Mouse (Mus musculus) left cerebral cortex, adult 2 months (tissue): ENCODE results near the gene Lamb3. TPM values are rescaled to one million over a fixed set of nuclear protein-coding genes. Genes with fewer than 3 reads are reported as not detected.

Experiments used
- DNase-seq, 2 experiments: peaks; one replicate each; pipeline ENCODE4 v3.0.0; 2021 to 2022; ENCODE audit warnings: low spot score in 2 of 2, mixed read lengths in 1 of 2; ENCODE audit errors: extremely low spot score in 1 of 2
- H3K27ac ChIP-seq: fragments of 200-600 bp; 2 replicates; pipeline ENCODE4 v1.8.1; 2022
- H3K4me3 ChIP-seq: fragments of 200-600 bp; 2 replicates; pipeline ENCODE4 v1.8.1; 2022
- CTCF ChIP-seq: fragments of 200-600 bp; IDR thresholded peaks from 2 replicates; pipeline ENCODE4 v1.8.1; 2022; ENCODE audit warnings: antibody characterized with exemption, mild to moderate bottlenecking, moderate library complexity
- intact Hi-C: fragments of 180-260 bp; cut with DNase I; formaldehyde crosslinking; loops from one replicate; pipeline ENCODE4 v1.15.1; 2025
- total RNA-seq, 2 experiments: library from RNA; stranded (reverse); gene quantifications; 2 replicates each; pipeline ENCODE4 v1.2.3; 2021

Gene Lamb3
- total RNA-seq, 2 experiments from 2014 or later = 0.97 to 1.1 TPM

DNA sequence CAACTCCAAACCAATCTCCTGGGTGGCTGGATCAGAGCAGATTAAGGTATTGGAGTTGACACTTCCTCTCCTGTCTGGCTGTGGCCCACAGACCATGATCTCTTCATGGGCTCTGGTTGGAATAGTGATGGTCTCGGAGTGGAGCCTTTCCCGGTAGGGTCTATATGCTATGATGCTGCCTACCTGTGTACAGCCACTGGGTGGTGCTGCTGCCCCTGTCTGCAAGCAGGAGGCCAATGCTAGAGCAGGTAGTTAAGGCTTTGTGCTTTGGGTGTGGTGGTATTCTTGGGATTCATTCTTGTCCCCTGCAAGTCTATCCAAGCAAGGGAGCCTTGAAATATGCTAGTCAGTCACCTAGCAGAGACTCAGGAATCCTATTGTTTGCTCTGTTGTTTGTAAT, 679 bp downstream of the Lamb3 start:
- no peak overlapping the region for H3K4me3 ChIP-seq
- intact Hi-C loops = loop anchor here (1.0 to 2.0 kb wide), 3 partner anchors 43 to 175 kb away; no protein-coding TSS in a partner anchor
- no peak overlapping the region for H3K27ac ChIP-seq
- peak; percentile 52 to 64 for DNase-seq
- TF ChIP-seq CTCF = peak; percentile 93

DNA sequence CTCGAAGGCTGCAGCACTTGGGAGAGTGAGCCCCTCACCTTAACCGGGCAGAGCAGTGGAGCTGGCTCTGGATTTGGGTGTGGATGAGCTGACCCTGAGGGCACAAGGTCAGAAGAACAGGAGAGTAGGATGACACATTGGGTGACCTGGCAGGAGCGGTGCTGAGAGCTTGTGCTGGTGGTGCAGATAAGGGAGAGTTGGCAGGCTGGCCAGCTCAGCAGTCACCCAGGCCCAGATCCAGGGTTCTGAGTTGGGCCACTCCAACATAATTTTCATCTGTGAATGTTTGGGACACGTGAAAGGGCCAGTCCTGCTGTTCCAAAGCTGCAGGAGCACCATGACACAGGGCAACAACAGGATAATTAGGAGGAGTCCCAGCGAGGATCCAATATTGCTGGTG, 3.9 kb downstream of the Lamb3 start:
- no peak for TF ChIP-seq CTCF
- H3K27ac ChIP-seq = no peak overlapping the region
- H3K4me3 ChIP-seq = no peak overlapping the region
- no peak for DNase-seq
- intact Hi-C loops = no loop called here

DNA sequence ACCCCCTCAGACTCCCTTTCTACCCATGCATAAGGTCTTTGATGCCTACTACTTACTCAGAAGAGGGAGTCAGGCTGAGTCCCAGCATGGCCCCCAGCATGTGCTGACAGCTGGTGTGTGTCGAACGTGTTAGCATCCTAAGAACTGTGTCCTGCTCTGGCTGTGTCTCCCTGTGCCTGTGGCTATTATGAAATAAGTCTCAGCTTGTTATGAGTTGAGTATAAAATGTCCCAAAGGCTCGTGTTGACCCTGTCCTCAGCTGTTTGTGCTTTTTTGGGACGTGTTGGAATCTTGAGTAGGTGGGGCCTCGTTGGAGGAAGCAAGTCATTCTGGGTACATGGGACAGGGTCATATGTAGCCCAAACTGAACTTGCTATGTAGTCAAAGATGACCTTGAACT, 6.6 kb downstream of the Lamb3 start:
- DNase-seq = no peak
- intact Hi-C loops = no loop called here
- TF ChIP-seq CTCF = no peak
- H3K27ac ChIP-seq = no peak overlapping the region
- no peak overlapping the region for H3K4me3 ChIP-seq

DNA sequence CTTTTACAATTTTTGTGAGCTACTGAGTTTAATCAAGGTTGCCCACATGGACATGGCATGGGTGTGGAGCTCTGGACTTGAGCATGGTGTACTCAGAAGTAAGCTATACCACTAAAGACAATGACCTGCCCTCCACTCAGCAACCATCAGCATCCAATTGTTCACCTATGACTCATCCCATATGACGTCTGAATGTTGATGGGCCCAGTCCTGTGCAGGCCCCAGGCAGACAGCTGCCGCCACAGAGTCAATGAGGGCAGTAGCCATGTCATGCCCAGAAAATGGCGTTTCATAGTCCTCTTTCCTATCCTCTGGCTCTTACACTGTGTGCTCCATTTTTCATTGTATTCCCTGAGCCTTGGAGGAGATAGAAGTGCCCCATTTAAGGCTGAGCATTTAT, 8.5 kb downstream of the Lamb3 start:
- DNase-seq = no peak
- no peak for TF ChIP-seq CTCF
- Histone ChIP-seq H3K27ac (no peak overlapping the region), H3K4me3 (no peak overlapping the region)
- intact Hi-C loops = no loop called here

DNA sequence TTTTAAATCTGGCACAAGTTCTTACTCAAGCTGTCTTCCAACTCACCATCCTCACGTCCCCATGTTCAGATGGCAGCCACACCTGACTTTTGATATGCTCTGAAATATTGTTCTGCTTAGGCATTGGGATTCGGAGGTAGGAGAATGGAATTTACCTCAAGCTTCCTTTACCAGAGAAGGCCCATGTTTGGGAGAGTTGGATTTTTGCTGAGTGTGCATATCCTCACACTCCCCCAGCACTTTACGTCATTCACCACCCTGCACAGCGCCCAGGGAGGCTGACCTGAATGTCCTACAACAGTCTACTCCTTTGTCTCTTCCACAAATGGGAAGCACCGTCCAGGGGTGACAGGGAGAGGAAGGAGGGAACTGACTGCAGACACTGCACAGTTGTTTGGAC, 12.9 kb downstream of the Lamb3 start:
- H3K4me3 ChIP-seq = no peak overlapping the region

DNA sequence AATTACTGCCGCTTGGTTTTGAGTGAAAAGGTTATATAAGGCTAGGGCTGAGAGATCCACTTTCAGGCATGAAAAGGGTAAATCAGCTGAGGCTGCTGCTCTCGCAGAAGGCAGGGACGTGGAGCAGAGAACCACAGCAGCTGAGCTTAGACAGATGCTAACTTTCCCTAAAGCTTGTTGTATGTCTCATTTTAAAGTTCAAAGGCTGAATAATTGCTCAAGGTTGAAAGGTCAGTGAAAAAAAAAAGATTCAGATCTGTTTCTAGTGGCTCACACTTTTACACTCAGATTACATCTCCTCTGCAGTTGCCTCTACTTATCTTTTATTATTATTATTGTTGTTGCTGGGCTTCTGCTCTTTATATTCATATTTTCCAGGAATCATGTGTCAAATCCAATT, 18.0 kb downstream of the Lamb3 start:
- Histone ChIP-seq H3K27ac (no peak overlapping the region), H3K4me3 (no peak overlapping the region)
- intact Hi-C loops = no loop called here
- no peak for DNase-seq
- TF ChIP-seq CTCF = no peak

More for the DNA sequence above, 12.9 kb downstream of the Lamb3 start:
- intact Hi-C loops = no loop called here
- TF ChIP-seq CTCF = no peak
- H3K27ac ChIP-seq = no peak overlapping the region
- no peak for DNase-seq

DNA sequence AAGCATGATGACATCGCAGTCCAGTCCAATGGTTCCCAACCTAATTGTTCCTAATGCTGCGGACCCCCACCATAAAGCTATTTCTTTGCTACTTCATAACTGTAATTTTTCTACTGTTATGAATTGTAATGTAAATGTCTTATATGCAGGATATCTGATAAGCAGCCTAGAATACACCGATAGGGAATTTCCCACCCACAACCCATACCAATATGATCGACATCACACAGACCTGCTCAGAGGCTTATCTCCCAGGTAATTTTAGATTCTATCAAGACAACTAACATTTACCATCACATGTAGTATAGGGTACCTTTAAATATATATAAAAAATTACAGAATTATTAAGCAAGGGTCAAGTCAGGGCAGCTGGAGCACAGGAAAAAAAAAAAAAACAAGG, 18.6 kb downstream of the Lamb3 start:
- no peak for TF ChIP-seq CTCF
- intact Hi-C loops = no loop called here
- H3K27ac ChIP-seq = 0 out of 2 replicates have a peak overlapping the region, but pooled peaks have one; percentile 32
- DNase-seq = no peak
- H3K4me3 ChIP-seq = no peak overlapping the region

DNA sequence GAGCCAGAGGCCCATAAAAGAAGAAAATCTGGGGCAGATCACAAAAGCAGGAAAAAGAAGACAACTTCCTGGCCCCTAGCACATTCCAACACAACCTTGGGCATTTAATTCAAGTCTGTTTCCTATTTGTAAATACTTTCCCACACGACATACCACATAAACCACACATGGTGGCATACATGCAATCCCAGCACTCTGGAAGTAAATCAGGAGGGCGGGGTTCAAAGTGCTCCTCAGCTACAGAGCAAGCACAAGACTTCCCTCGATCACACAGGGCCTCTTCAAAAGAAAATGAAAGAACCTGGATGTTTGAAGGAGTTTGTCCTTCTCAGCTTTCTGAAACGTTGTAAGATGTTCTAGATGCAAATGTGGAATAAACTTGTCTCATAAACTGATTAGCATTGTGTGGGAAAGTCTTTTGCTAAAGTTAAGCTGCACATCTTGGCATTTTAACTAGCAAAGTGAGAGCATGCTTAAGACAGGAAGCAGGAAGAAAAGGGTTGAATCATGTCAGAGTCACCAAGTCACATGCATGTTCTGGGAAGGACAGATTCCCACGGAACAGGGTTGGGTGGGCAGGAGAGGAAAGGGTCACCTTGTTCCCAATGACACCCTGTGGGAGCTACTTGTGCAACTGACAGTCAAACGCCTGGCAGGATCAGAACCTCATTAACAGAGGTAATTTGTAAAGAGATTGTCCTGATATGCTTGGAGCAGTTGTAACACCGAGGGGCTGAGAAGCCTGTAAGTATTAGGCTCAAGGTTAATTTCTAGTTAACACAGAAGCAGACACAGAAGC, 19.4 kb downstream of the Lamb3 start:
- intact Hi-C loops = no loop called here
- peak overlapping the region; percentile 32 for H3K27ac ChIP-seq
- no peak for TF ChIP-seq CTCF
- H3K4me3 ChIP-seq = no peak overlapping the region
- DNase-seq = no peak

DNA sequence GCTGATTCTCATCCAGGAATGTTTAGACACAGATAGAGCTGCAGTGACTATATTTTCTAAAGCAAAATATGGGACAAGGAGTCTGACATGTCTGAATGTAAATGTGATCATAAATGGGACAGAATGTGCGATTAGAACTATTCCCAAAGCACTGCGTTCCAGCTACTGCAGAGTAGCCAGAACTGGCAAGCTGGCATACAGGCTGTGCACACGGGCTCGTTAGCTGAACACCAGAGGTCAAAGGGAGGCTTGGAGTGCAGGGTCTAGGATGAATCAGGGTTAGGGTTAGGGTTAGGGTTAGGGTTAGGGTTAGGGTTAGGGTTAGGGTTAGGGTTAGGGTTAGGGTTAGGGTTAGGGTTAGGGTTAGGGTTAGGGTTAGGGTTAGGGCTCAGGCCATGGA, 20.0 kb downstream of the Lamb3 start:
- Histone ChIP-seq H3K27ac (0 out of 2 replicates have a peak overlapping the region, but pooled peaks have one; percentile 30), H3K4me3 (no peak overlapping the region)
- no peak for TF ChIP-seq CTCF
- intact Hi-C loops = no loop called here
- no peak for DNase-seq

DNA sequence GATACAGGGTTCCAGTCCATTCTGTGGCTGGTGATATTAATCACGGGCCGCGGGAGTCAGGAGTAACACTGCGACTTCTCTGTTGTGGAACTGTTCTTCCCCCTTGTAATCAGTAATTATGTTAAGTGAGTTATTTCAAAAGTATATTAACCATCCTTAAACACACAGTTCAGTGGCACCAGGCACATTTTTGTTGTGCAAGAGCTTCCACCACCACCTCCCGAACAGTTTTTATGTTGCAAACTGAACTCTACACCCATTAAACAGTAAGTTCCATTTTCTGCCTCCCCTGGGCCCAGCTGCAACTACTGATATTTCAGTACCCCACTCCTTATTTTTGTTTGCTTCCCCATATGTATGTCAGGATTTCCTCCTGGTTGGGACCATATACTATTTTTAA, 22.1 kb downstream of the Lamb3 start:
- DNase-seq = no peak
- Histone ChIP-seq H3K27ac (no peak overlapping the region), H3K4me3 (no peak overlapping the region)
- intact Hi-C loops = no loop called here
- TF ChIP-seq CTCF = no peak

DNA sequence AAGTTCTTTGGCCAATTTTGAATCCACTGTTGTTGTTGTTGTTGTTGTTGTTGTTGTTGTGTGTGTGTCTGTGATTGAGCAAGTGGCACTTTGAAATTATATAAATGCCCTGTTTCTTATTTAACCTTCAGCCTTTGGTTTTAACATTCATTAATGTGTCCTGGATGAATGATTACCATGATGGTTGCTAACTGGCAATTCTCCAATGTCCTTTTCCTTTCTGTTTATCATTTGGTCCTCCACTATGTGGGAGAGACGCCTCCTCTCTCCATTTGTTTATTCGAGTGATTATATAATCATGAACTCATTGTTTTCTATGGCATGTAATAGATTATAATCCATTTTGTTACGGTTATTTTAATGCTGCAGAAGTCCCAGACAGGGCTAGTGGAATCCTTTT, 23.0 kb downstream of the Lamb3 start:
- DNase-seq = no peak
- Histone ChIP-seq H3K27ac (no peak overlapping the region), H3K4me3 (no peak overlapping the region)
- TF ChIP-seq CTCF = no peak
- intact Hi-C loops = no loop called here

DNA sequence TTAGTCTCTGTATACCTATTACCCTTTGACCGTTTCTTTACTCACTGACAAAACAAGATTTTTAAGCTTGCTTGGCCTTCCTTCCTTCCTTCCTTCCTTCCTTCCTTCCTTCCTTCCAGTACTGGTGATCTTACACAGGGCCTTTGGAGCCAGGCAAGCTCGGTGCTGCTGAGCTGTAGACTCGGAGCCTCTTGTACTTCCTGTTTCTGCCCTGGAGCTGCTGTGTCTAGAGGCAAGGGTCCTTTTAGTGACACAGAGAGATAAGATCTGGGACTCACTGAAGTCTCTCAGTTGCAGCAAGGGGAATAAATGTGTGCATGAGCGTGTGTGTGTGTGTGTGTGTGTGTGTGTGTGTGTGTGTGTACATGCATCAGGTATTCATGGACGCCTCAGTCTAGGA, 23.4 kb downstream of the Lamb3 start:
- DNase-seq = no peak
- Histone ChIP-seq H3K27ac (no peak overlapping the region), H3K4me3 (no peak overlapping the region)
- intact Hi-C loops = no loop called here
- no peak for TF ChIP-seq CTCF

DNA sequence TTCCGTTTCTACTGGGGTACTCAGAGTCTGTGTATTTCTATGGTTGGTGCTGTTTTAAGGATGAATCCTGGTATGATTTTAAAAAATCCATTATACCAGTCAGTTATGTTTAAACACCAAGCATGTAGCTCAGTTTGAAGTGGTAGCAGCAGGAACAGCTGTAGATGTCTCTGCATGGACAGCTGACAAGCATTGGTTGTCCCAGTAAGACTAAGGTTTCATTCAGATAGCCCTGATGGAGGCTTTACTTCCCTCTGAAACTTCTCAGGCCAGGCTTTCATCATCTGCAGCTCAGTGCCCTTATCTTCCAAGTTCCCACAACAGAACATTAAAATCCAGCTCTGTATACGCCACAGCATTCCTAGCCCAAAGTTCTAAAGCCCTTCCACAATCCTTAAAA, 25.2 kb downstream of the Lamb3 start:
- no peak for TF ChIP-seq CTCF
- no peak for DNase-seq
- intact Hi-C loops = no loop called here
- no peak overlapping the region for H3K4me3 ChIP-seq
- H3K27ac ChIP-seq = no peak overlapping the region
